Mouse (Mus musculus) monocyte, adult 2 months (primary cell): ENCODE results near the gene Immp1l.

Experiments used
- DNase-seq, 2 experiments: peaks; one replicate each; pipeline ENCODE4 v3.0.0; 2022; ENCODE audit warnings: low spot score in 2 of 2, low read depth in 1 of 2

The Immp1l gene

GRCm38 (mm10) chr2:105903896-105904756, at the start of gene Immp1l, which contains the start of gene Elp4:
TSS of gene Immp1l (plus strand) at chr2:105904638.
TSS of gene Elp4 (minus strand) at chr2:105904564.
- DNase-seq, result peak; percentile 84 to 91

GRCm38 (mm10) chr2:105854740-105855139, 49.7 kb upstream of the Immp1l start:
- no peak for DNase-seq

GRCm38 (mm10) chr2:105873403-105873802, 31.0 kb upstream of the Immp1l start:
- no peak for DNase-seq

DNA sequence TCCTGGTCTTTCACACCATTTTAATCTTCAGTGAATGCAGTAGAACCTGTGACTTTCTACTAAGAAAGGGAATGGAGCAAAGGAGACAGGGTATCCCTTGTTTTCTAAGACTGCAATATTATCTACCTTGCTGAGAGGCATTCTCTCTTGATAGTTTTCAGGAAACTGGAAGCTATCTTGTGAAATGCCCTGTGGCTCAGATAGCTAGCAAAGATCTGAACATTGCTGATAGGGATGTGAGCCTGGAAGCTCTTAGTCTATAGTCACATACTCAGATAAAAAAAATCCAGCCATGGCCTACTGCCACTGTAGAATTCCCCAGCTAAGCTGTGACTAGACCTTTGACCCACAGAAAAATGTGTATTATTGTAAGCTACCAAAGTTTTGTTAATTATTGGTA, 13.6 kb upstream of the Immp1l start:
- DNase-seq, result no peak

- DNase-seq, result no peak
Measured at GRCm38 (mm10) chr2:105904757-105905146, 314 bp downstream of the Immp1l start.

GRCm38 (mm10) chr2:105908351-105908750, 3.9 kb downstream of the Immp1l start:
- no peak for DNase-seq

DNA sequence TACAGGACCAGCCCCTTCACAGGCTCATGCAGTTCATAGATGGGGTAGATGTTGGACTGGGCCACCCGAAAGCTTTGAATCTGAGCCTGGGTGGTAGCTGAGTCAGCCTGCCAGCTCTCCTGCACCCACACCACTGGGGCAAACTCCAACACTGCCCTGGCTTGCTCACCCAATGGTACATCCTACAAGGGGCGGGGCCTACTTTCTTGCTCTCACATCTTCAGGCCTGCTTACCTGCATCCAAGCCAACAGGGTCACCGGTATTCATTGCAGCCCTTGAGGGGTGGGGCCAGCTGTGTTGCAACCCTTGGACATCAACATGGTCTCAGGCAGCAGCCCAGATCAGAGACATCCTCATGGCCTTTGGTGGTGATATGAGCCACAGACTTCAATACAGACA, 6.2 kb downstream of the Immp1l start:
- DNase-seq, result no peak

DNA sequence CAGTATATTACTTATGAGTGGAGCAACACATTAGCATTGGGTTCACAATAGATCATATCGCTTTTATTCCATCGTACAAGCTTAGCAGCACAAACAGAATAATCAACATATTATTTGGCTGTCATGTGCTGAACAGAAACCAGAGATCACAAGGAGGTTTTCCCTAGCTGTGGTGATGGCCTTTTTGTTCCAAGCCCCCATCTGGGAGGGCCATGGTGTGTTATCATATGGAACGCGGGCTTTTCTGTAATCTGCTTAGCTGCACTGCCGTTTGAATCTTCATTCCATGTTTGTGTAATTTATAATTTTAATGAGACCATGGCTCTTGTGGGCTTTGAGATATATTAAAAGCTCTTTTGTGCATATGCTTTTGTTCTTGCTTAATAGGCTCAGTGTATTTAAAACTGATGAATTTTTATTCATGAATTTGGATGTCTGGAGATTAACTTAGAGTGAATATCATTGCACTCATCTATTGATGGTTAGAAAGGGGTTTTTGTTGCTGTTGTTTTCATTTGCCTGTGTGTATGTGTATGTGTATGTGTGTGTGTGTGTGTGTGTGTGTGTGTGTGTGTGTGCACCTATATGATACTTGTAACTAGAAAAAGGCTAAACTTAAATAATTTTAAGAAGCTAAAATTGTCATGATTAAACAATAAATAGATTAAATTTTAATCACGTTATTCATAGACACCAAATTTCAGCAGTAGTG, 9.4 kb downstream of the Immp1l start:
- no peak for DNase-seq

DNA sequence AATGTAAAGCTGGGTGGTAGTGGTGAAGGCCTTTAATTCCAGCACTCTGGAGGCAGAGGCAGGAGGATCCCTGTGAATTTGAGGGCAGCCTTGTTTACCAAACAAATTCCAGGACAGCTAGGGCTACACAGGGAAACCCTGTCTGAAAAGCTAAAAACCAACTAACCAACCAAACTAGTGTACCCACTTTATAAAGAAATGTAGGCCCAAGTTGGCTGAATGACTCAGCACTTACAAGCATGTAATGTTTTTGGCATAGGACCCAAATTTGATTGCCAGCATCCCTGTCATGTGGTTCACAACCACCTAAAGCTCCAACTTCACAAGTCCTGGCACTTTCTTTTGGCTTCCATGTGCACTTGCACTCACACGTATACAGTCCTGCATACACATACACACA, 12.2 kb downstream of the Immp1l start:
- no peak for DNase-seq

- DNase-seq, result no peak
Measured at GRCm38 (mm10) chr2:105917623-105918346, 13.3 kb downstream of the Immp1l start.

- no peak for DNase-seq
Measured at GRCm38 (mm10) chr2:105950131-105950530, 45.7 kb downstream of the Immp1l start.

DNA sequence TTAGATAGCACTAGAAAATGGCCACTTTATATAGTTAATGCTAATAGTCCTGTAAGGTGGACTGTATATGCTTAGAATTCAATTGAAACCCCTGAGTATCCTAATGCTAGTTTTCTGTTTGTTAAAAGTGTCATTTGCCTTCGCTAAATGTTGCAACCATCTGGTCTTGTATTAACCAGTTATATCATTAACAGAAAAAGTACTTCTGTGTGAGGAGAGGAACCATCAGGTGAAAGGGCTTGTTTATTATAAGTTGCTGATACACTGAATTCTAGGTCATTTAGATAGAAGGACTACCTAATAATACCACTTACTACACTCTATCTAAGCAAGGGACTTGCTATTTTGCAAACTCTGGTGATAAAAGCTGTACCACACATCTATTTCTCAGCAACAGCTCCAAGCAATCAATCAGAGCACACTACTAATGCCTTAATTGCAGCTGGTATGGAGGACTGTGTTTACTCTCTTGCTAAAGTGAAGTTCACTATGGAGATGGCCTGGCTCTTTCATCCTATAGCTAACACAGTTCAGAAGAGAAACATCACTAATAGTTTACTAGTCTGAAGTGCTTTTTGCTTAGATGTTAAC, 47.0 kb downstream of the Immp1l start:
- no peak for DNase-seq

- DNase-seq, result no peak
Measured at GRCm38 (mm10) chr2:105953862-105954261, 49.4 kb downstream of the Immp1l start.

GRCm38 (mm10) chr2:105963447-105963846, 59.0 kb downstream of the Immp1l start:
- DNase-seq, result no peak

DNA sequence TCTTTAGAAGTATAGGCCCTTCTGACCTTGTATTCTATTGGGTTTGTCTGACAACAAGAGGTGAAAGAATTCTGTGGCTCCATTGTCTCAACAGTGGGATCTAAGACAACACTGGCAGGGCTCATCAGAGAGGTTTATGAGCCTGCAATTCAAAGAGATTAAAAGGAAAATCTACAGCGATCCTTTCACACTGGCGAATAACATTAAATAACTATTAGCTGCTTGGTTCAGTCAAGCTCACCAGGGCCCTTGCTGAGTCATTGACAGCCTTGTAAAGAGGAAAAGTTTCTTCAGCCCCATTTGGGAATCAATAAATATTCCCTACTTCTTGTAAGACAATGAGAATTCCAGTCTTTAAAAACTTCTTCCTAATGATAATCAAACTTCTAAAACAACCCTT, 69.5 kb downstream of the Immp1l start:
- no peak for DNase-seq

- no peak for DNase-seq
Measured at GRCm38 (mm10) chr2:105978065-105978464, 73.6 kb downstream of the Immp1l start.

- DNase-seq, result no peak
Measured at GRCm38 (mm10) chr2:105985206-105985605, 80.8 kb downstream of the Immp1l start.

DNA sequence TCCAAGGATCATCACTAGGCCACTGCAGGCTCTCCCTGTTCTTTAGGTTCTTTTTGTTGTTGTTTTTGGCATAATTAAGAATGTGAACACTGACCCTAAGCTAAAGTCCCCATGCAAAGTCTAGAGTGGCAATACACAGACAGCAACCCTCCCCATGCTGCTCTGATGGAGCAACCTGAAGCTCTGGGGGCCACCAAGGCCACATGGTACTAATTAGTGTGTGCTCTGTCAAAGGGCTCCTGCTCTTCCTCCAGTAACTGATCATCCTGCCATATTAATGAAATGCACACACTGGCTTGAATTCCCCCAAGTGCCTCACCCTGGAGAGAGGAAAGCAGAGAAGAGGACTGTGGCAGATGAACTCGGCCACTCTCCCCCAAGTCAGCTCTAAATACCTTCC, 82.7 kb downstream of the Immp1l start:
- DNase-seq, result no peak

DNA sequence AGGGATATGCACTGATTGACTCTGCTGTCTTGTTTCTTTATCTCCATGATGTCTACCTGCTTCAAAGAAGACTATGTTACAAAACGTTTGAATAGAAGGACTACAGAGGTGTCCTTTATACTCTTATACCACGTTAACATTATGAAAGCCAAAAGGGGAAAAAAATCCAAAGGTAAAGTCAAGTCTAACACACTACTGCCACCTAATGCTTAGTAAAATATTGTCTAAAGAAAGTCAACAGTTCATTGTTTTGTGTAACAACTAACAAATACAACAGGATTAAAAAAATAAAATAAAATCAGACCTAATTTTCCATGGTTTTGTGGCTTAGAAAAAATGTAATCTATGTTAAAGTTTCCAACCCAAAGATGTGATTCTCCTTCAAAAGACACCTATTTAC, 83.6 kb downstream of the Immp1l start:
- no peak for DNase-seq

- peak; percentile 67 to 86 for DNase-seq
Measured at GRCm38 (mm10) chr2:106002835-106003739, 98.6 kb downstream of the Immp1l start, which contains the start of gene Dnajc24. TSS of gene Dnajc24 (minus strand) at chr2:106003549.
